Mouse (Mus musculus) megakaryocyte, embryonic 14.5 days (primary cell): ENCODE data around the gene Gm37240. TPM values are rescaled to one million over a fixed set of nuclear protein-coding genes. Genes with fewer than 3 reads are reported as not detected.

Source experiments
- H3K27me3 ChIP-seq: replicated peaks from 2 replicates; pipeline ENCODE3; 2012; ENCODE audit warnings: inconsistent platforms
- H3K36me3 ChIP-seq: replicated peaks from 2 replicates; pipeline ENCODE3; 2012; ENCODE audit warnings: low read length, inconsistent platforms, mixed read lengths
- H3K4me1 ChIP-seq: 2 replicates; pipeline ENCODE4 v1.6.1; 2012; ENCODE audit warnings: inconsistent platforms
- H3K4me3 ChIP-seq: replicated peaks from 2 replicates; pipeline ENCODE3; 2012; ENCODE audit warnings: moderate library complexity, mild to moderate bottlenecking, inconsistent platforms
- H3K9me3 ChIP-seq: 2 replicates; pipeline ENCODE4 v1.6.1; 2012; ENCODE audit warnings: inconsistent platforms
- FLI1 ChIP-seq: IDR thresholded peaks from 2 replicates; pipeline ENCODE4 v1.6.1; 2012; ENCODE audit warnings: low read length, inconsistent platforms, mixed read lengths
- GATA1 ChIP-seq: IDR thresholded peaks from 3 replicates; pipeline ENCODE4 v1.6.1; 2012; ENCODE audit warnings: mixed read lengths, low read length, inconsistent platforms, borderline replicate concordance
- polyA plus RNA-seq: library from polyadenylated mRNA; stranded (reverse); fragments of >175 nt; gene quantifications from 2 replicates; pipeline ENCODE4 v1.2.3, GENCODE M21; 2012; ENCODE audit warnings: low replicate concordance; ENCODE audit not compliant: insufficient read depth

Gene Gm37240
- polyA plus RNA-seq, 1 experiment = not detected

GRCm38 (mm10) chr3:85707421-85707820, 179.9 kb downstream of the Gm37240 start:
- 0 out of 2 replicates have a peak, but pooled peaks cover 3% of the 10 kb centered on the region for H3K9me3 ChIP-seq
- H3K36me3 ChIP-seq = no peaks in the 10 kb centered on the region
- no peak overlapping the region for H3K4me3 ChIP-seq
- peaks cover 17% of the 10 kb centered on the region for H3K4me1 ChIP-seq
- no peak for TF ChIP-seq GATA1
- TF ChIP-seq FLI1 = no peak
- peaks cover 68% of the 10 kb centered on the region for H3K27me3 ChIP-seq

- Histone ChIP-seq H3K36me3 (no peaks in the 10 kb centered on the region), H3K4me3 (no peak overlapping the region), H3K4me1 (peaks cover 12% of the 10 kb centered on the region), H3K27me3 (peaks cover 67% of the 10 kb centered on the region), H3K9me3 (0 out of 2 replicates have a peak, but pooled peaks cover 3% of the 10 kb centered on the region)
- no peak for TF ChIP-seq FLI1
- no peak for TF ChIP-seq GATA1
Measured at GRCm38 (mm10) chr3:85703141-85703882, 184.0 kb downstream of the Gm37240 start.

GRCm38 (mm10) chr3:85698496-85698895, 188.8 kb downstream of the Gm37240 start:
- no peak for TF ChIP-seq FLI1
- no peak for TF ChIP-seq GATA1
- Histone ChIP-seq H3K4me3 (no peak overlapping the region), H3K27me3 (peaks cover 78% of the 10 kb centered on the region), H3K9me3 (0 out of 2 replicates have a peak, but pooled peaks cover 2% of the 10 kb centered on the region), H3K4me1 (peaks cover 17% of the 10 kb centered on the region), H3K36me3 (no peaks in the 10 kb centered on the region)

- peaks cover 22% of the 10 kb centered on the region for H3K4me1 ChIP-seq
- no peak for TF ChIP-seq FLI1
- TF ChIP-seq GATA1 = no peak
- no peak overlapping the region for H3K4me3 ChIP-seq
- H3K36me3 ChIP-seq = no peaks in the 10 kb centered on the region
- H3K9me3 ChIP-seq = peaks cover 5% of the 10 kb centered on the region; the same call in 1 of the 2 replicates
- peaks cover 78% of the 10 kb centered on the region for H3K27me3 ChIP-seq
Measured at GRCm38 (mm10) chr3:85695056-85695455, 192.3 kb downstream of the Gm37240 start.

GRCm38 (mm10) chr3:85693013-85693412, 194.3 kb downstream of the Gm37240 start:
- peaks cover 76% of the 10 kb centered on the region for H3K27me3 ChIP-seq
- TF ChIP-seq GATA1 (no peak), FLI1 (no peak)
- peaks cover 22% of the 10 kb centered on the region for H3K4me1 ChIP-seq
- H3K36me3 ChIP-seq = no peaks in the 10 kb centered on the region
- no peak overlapping the region for H3K4me3 ChIP-seq
- H3K9me3 ChIP-seq = peaks cover 5% of the 10 kb centered on the region; the same call in 1 of the 2 replicates

GRCm38 (mm10) chr3:85691134-85691533, 196.2 kb downstream of the Gm37240 start:
- H3K36me3 ChIP-seq = no peaks in the 10 kb centered on the region
- no peak overlapping the region for H3K4me3 ChIP-seq
- H3K9me3 ChIP-seq = peaks cover 3% of the 10 kb centered on the region; the same call in 1 of the 2 replicates
- H3K4me1 ChIP-seq = peaks cover 17% of the 10 kb centered on the region
- peaks cover 68% of the 10 kb centered on the region for H3K27me3 ChIP-seq
- TF ChIP-seq FLI1 (no peak), GATA1 (no peak)

- H3K4me1 ChIP-seq = peaks cover 10% of the 10 kb centered on the region
- H3K4me3 ChIP-seq = no peak overlapping the region
- H3K36me3 ChIP-seq = no peaks in the 10 kb centered on the region
- H3K9me3 ChIP-seq = peaks cover 3% of the 10 kb centered on the region; the same call in 1 of the 2 replicates
- TF ChIP-seq FLI1 = no peak
- no peak for TF ChIP-seq GATA1
- H3K27me3 ChIP-seq = peaks cover 55% of the 10 kb centered on the region
Measured at GRCm38 (mm10) chr3:85688341-85688740, 199.0 kb downstream of the Gm37240 start.

GRCm38 (mm10) chr3:85685271-85685670, 202.0 kb downstream of the Gm37240 start:
- TF ChIP-seq FLI1 (no peak), GATA1 (no peak)
- H3K27me3 ChIP-seq = peaks cover 53% of the 10 kb centered on the region
- no peaks in the 10 kb centered on the region for H3K36me3 ChIP-seq
- H3K4me1 ChIP-seq = no peaks in the 10 kb centered on the region
- no peak overlapping the region for H3K4me3 ChIP-seq
- 0 out of 2 replicates have a peak, but pooled peaks cover under 1% of the 10 kb centered on the region for H3K9me3 ChIP-seq

- Histone ChIP-seq H3K4me3 (no peak overlapping the region), H3K9me3 (no peaks in the 10 kb centered on the region), H3K36me3 (no peaks in the 10 kb centered on the region), H3K27me3 (peaks cover 51% of the 10 kb centered on the region), H3K4me1 (no peaks in the 10 kb centered on the region)
- TF ChIP-seq GATA1 (no peak), FLI1 (no peak)
Measured at GRCm38 (mm10) chr3:85683618-85684017, 203.7 kb downstream of the Gm37240 start.

GRCm38 (mm10) chr3:85681136-85681535, 206.2 kb downstream of the Gm37240 start:
- Histone ChIP-seq H3K27me3 (peaks cover 60% of the 10 kb centered on the region), H3K36me3 (no peaks in the 10 kb centered on the region), H3K9me3 (no peaks in the 10 kb centered on the region), H3K4me1 (no peaks in the 10 kb centered on the region), H3K4me3 (no peak overlapping the region)
- TF ChIP-seq FLI1 = no peak
- no peak for TF ChIP-seq GATA1
